Mouse (Mus musculus) CH12.LX (cell line): ENCODE data around the gene Coro2b.

Experiments used
- CTCF ChIP-seq, 2 experiments: IDR thresholded peaks in 1 of 2; conservative IDR thresholded peaks in 1 of 2; 2 replicates each; pipeline ENCODE4 v1.5.1; 2011 to 2012; ENCODE audit warnings: low read depth in 2 of 2, low read length in 2 of 2, improper control_type of control experiment in 1 of 2, inconsistent platforms in 1 of 2, mild to moderate bottlenecking in 1 of 2, moderate library complexity in 1 of 2
- E2F4 ChIP-seq: IDR thresholded peaks from 2 replicates; pipeline ENCODE4 v1.6.1; 2011; ENCODE audit warnings: low read depth, low read length, improper control_type of control experiment; ENCODE audit not compliant: insufficient replicate concordance
- EP300 ChIP-seq: IDR thresholded peaks from 2 replicates; pipeline ENCODE4 v1.6.1; 2011; ENCODE audit warnings: low read length, improper control_type of control experiment
- JUN ChIP-seq: IDR thresholded peaks from 2 replicates; pipeline ENCODE4 v1.6.1; 2011; ENCODE audit warnings: low read depth, mild to moderate bottlenecking, low read length, improper control_type of control experiment, moderate library complexity; ENCODE audit not compliant: insufficient read depth
- POLR2A ChIP-seq: IDR thresholded peaks from 2 replicates; pipeline ENCODE4 v1.6.1; 2011; ENCODE audit warnings: low read depth, mild to moderate bottlenecking, improper control_type of control experiment, low read length
- TCF12 ChIP-seq: IDR thresholded peaks from 2 replicates; pipeline ENCODE4 v1.6.1; 2014; ENCODE audit warnings: low read depth, mild to moderate bottlenecking, inconsistent platforms, low read length, improper control_type of control experiment
- USF1 ChIP-seq: IDR thresholded peaks from 2 replicates; pipeline ENCODE4 v1.6.1; 2014; ENCODE audit warnings: low read depth, mild to moderate bottlenecking, inconsistent platforms, low read length, improper control_type of control experiment
- USF2 ChIP-seq: conservative IDR thresholded peaks from 2 replicates; pipeline ENCODE4 v1.6.1; 2011; ENCODE audit warnings: low read depth, low read length, improper control_type of control experiment

- TF ChIP-seq USF1 (no peak), E2F4 (no peak), EP300 (no peak), JUN (no peak), CTCF (conservative IDR thresholded peaks at IDR 0.05 in 1 of 2, IDR thresholded peaks at IDR 0.05 in 1 of 2; ENCODE audit: low read depth in 2 of 2, low read length in 2 of 2) (no peak), USF2 (no peak), TCF12 (no peak), POLR2A (no peak)
These were observed 32.7 kb downstream of the Coro2b start for GRCm38 (mm10) chr9:62504129-62504528.
